Mouse (Mus musculus) urinary bladder, postnatal 14 days (tissue): ENCODE measurements around the gene Lsamp.

Experiments
- DNase-seq: peaks from one replicate; pipeline ENCODE4 v3.0.0; 2021; ENCODE audit warnings: low spot score

Gene Lsamp

DNA sequence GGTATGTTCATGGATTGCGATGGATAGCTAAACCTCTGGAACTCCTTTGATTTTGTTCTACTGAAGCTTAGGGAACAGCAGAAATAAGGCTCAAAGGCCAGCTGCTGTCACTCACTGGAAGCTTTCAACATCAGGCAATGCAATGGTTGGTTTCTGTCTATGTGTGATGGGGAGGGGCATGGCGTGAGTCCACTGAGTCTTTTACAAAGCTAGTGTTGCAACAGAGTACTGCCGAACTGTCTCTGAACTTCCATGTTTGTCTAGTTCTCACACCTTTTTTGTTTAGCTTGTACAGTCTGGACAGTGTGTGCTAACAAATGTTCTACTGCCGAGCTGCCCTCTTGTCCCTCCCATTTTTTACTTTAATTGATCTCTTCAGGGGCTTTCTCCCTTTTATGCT is 1258.7 kb downstream of the Lsamp start:
- no peak for DNase-seq

DNA sequence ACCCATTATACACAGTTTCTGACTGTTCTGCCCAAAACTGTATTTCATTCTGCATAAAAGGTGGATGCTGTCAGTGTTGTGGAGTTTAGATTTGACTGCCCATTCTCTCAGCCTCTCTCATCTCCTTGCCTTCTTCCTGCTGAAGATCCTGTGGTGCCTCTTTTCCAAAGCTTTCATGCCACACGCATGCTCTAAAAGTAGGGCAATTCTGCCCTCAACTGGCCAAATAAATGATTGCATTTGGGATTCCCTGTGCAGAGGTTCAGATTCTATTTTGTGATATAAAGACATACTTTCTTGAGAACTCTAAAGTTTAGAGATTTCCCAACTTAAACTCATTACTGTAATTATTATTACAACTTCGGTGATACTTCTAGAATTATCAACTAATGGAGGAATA is 1260.5 kb downstream of the Lsamp start:
- DNase-seq, result peak; percentile 25

DNA sequence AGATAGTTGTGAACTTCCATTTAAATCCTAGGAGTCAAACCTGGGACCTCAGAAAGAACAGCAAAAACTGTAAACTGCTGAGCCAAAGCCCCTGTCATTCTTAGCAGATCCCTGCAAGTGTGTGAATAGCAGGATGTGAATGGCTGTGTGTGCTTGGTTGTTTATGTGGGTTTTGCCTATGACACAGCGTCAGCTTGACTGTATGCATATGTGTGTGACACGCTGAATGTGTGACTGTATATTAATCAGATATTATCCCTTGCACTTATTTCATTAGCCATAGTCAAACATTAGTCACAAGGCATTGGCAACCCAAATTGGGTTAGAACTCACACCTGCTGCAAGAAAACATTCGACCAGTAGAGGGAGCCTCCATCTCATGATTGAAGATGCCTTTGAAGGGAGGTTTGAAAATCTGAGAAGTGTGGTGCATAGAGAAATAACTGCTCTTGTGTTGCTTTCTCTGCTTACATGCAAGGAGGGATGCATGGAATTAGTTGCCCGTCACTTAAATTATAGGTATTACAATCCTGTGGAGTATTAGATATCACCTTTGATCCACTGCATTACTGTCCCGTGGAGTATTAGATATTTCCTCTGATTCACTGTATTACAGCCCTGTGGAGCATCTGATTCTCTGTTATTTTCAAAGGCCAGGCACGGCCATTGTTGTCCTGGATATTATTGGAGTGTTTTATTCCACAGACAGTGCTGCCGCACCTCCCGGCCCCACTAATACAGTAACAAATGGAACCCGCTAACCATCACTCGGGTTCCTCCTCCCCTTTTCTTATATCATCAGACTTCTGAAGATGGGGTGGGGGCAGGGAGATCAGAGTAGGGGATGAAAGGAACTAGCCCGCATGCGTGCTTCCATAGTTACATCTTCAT is 1274.2 kb downstream of the Lsamp start:
- DNase-seq, result peak; percentile 60

DNA sequence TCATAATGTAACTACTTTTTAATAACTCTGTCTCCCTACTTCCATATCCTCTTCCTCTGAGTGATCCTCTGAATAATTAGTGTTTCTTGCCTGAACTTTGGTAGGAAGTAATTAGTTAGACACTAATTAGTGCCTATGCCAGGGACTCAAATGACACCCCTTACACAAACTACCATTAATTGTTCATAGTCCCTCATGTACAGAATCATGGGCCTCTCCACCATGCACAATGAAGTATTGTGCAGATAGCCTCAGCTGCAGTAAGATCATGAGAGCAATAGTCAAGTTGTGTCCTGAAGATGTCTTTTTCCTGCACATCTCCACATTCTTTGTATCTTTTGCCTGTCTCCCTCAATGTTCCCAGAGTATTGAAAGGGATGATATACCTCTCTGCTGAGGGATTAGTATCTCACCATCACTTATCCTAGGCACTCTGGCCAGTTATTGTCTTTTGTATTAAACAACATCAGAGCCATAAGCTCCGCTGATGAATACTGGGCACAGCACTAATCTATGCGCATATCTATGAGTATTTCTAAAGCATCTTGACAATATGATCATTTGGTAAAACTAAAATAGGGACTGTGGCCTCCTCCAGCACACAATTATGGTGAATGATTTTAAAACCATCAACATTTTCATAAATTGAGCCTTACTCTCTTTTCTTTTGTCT is 1292.0 kb downstream of the Lsamp start:
- no peak for DNase-seq

DNA sequence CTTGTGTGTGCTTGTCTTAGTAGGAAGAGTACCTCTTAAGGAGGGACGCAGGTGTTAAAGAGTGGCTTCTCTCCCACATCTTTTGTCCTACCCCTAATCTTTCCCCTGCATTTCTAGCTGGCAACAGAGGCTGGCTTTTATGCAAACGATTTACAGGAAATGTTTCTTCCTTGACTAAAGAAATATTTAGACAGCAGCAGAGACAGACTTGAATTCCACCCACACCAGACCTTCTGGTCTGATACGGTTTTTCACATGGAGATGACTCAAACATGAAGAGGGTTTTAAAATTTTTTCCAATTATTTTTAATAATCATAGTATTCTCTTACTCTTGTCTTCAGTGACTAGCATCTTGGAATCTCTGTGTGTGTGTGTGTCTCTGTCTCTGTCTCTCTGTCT is 1333.8 kb downstream of the Lsamp start:
- DNase-seq, result no peak

DNA sequence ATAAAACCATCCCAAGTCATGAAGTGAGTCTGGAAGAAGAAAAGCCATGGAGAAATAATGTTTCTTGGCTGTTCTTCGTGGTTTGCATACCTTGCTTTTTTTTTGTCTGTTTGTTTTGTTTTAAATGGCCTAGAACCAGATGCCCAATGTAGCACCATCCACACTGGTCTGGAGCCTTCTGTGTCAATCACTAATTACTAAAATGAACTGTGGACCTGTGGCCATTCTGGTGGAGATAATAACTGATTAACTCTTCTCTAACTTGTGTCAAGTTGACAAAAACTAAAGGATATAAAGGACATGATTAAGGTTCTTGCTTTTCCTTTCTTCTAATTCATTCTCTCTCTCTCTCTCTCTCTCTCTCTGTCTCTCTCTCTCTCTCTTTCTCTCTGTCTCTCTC is 1359.3 kb downstream of the Lsamp start:
- no peak for DNase-seq

DNA sequence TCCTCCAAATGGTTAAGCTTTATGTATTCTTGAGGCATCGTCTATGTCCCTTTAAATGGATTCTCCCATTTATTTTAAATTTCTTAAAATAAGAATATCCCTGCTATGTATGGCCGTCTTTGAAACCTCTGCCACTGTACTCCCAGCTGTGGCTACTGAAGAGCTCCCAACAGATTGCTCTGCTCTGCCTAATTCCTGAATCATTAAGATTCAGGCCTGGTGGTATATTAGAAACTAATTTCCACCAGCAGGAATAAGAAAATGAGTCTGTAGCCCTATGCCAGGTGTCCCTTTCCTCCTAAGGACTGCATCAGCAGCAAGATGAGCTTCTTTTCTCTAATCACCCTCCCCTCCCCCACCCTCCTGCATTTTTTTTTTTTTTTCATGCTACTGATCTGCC is 1381.0 kb downstream of the Lsamp start:
- DNase-seq, result no peak

DNA sequence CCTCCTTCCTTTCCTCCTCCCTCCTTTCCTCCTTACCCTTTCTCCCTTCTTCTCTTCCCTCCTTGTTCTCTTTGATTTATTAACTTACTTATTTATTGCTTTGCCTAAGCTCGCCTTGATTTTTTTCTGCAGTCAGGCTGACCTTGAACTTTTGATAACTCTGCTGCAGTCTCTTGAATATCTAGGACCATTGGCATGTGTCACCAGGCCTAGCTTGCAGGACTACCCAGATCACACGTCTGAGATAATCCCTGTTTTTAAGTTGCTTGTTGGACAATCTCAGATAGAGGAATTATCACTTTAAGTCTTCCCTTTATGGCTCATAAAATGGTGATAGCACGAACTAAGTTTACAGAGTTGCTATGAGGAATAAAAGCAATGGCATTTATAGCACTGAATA is 1399.5 kb downstream of the Lsamp start:
- no peak for DNase-seq

DNA sequence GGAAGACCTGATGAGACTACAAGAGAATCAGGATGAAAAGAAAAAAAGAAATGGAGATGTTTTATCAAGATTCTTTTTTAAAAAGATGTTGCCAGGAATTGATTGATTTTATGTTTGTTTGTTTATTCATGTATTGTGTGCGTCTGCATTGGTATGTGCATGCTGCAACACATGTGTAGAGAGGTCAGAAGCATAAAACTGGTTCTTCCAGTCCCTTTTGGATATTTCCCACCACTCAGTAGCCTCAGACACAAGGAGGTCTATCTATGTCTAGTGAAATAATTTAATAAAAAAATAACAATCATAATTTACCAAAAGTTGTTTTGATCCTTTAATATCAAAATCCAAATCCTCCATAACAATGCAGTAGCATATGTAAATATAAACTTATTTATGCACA is 1400.1 kb downstream of the Lsamp start:
- no peak for DNase-seq

DNA sequence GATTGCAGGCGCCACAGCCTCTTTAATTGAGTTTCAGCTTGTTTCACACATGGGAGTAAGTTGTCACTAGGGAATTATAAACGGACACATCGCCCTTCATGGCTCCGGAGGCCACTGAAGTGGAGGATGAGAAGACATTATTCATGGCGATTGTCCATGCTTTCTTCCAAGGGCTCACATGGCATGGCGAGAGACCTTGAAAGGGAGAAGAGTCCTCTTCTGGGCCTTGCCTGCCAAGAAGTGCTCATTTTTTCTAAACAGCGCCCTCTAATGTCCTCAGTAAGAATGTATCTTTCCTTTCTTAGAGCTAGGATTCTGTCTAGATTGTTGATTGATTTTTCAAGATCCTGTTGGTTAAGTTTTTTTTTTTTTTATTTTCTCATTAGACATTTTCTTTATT is 1424.7 kb downstream of the Lsamp start:
- DNase-seq, result no peak

DNA sequence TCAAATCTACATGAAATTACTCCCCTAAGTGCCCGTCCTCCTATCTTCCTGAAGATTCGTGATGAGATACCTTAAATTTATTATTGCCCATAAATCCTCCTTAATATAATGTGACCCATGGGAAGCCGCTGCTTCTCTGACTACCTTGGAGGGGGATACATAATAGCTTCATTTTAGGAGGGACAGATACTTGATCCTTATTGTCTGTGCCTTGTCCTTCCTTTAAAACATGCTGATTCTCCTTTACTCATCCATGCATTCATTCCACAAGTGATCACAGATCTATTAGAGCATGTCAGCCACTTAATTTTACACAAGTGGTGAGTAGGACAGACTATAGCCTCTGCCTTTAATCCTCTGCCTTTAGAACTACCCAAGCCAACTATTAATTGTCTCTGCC is 1426.5 kb downstream of the Lsamp start:
- no peak for DNase-seq

DNA sequence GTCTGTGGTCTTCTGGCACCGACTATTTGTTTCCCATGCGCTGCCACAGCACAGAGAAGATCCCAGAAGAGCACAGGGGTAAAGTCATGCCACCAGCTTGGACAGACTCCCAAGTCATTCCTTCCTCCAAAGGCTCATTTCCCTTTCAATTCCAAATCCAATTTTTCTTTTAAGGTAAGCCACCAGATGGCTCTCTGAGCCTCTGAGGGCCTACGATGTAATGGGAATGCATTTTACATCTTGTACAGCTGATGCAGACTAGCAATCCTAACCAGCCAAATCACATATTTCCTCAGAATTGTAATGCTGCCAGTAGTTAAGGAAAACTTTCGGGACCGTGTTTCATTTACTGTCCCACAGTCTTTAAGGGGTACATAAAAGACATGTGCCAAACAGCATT is 1433.2 kb downstream of the Lsamp start:
- no peak for DNase-seq

DNA sequence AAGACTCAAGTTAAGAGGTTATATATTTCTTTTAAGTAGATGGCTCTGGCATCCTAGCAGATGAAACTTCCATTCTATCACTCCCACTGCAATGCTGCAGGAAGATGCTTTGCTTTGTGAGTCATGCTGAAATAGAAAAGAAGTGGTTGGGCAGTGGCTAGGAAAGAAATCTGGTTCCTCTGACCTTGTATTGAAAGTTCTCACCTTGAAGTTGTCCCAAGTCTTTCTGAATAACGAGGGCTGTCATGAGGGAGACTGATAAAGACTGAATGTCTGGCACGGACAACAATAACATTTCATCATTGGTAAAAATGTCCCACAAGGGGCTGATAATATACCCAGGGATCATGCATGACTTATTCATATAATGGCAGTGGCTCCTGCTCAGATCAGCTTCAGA is 1483.2 kb downstream of the Lsamp start:
- no peak for DNase-seq

DNA sequence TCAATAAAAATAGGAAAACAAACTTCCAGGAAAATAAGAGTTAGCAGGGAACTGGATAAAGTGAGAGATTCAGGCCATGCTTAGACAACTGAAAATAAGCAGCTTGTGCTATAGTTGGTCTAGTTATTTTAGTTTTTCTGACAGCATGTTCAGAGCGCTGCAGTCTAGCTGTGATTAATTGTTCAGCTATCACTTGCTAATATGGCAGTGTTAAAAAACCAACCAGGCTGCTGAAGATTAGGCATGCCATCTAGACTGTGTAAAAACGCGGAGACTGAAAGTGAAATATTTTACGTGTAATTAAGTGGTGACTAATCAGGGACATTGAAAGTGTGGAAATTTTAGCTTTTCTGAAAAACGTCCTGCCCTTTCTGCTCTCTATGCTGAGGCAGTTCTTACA is 1494.5 kb downstream of the Lsamp start:
- no peak for DNase-seq

DNA sequence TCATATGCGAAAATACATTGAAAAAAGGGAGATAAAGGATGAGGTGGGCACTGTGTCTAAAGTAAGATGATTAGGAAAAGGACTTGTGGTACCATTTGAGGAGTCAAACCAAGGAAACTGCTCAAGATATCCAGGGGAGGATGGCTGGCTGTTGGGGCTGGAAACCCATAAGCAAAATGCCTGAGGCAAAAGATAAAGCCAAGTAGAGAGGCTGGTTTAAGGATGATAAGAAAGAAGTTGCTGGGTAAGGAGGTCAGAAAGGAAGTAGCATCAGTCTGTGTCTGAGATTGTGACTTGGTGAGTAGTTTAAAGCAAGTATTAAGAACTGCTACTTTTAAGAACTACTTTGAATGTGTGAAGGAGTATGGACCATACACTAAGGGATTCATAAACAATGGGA is 1497.7 kb downstream of the Lsamp start:
- DNase-seq, result no peak

DNA sequence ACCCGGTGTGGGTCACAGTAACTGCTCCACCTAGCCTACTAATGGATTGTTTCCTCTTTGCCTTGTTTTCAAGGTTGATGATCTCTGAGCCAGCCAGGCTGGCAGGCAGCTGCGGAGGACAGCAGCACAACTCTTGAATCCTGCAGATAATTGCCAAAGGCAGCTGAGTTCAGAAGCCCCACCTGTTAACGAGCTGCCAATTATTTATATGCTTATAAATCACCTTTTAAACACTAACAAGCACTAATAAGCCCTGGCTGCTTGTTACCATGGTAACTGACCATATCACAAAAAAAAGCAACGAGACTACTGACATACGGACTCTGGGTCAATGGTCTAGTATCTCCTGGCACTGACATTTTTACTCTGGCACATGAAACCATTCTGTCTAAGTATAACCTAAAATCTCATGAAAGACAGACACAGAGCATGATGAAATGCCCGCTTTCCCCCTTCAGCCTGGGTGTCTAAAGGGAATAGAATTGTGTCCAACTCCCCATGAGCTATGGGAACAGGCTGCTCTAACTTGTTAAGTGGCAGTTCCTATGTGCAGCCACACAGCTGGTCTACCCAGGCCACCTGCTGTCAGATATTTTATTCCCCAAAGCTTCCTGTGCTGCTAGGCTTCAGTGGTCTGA is 1526.9 kb downstream of the Lsamp start:
- DNase-seq, result no peak

DNA sequence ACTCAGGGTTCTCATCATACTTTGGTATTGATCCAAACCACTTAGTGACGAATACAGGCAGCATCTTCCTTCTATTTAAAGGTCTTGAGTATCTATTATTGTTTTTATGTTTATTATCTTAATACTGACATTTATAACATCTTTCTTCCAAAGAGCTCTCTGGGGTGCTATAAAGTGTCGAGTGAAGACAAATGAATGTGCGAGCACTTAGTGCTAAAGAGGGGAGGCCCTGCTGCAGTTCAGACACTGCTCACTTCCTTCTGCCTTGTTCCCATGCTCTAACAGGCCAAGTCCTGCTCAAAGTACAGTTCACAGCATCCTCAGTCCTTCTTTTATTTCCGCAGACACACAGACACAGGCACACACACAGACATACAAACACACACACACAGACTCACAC is 1537.4 kb downstream of the Lsamp start:
- DNase-seq, result no peak

DNA sequence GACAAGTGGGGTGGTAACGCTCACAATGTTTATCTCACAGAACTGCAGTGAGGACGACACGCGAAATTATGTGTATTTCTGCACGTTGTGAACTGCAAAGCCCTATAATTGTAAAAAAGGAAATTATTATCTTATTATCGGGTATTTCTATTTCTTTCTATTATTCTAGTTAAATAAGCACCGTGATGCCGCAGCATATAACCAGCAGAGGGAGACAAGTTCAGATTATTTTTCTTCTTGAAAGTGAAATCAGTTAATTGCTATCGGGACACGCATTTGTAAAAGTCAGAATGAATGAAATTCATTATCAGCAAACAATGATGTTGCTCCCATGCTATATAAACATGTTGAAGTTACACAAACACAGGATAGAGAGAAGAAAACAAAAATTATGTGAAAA is 1540.1 kb downstream of the Lsamp start:
- no peak for DNase-seq

DNA sequence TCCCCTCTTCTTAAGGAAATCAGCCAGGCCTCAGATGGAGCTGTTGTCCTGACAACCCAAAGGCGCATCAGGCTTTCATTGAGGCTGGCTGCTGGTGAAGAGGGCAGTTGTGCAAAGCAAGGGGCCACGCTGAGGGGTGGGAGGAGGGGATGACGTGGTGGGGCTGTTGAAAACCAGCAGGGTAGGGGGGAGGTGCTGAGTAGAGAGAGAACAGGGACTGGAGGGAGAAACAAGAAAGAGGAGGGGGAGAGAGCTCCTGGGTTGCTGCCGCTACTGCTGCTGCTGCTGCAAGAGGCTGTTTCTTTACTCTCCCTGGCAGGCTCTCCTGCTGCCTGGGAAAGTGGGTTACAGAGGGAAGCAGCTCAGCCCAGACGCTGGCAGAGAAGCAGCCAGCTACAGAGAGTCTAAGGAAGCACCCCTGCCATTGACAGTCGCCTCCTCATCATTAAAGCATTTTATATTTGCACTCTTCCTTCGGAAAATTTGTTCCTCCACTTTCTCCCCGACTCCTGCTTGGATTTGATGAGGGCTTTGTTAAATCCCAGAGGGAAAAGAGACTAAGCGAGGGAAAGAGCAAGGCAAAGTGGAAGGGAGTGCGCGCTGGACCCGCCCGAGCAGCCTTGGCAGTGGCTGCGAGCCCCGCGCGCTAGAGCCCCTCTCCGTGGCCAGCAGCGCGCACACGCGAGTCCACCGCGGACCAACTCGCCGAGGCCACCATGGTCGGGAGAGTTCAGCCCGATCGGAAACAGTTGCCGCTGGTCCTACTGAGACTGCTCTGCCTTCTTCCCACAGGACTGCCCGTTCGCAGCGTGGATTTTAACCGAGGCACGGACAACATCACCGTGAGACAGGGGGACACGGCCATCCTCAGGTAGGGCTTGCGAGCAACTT is 1548.7 kb downstream of the Lsamp start:
- DNase-seq, result no peak

DNA sequence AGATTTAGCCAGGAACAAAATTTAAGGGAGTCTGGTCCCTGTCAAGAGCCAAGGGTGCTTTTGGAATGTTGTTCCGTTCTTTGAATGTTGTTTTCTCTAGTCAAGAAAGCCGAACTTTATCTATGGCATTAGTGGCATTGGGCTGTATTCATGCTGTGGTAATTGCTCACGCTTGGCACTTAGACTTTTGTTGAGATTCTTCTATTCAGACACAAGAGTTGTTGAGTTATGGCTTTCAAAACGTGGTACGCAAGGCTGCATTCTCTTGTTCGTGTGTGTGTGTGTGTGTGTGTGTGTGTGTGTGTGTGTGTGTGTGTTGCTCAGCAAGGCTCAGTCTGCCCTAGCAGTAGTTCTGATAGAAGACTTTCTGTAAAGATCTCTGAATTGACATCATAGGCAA is 1549.5 kb downstream of the Lsamp start:
- DNase-seq, result no peak

DNA sequence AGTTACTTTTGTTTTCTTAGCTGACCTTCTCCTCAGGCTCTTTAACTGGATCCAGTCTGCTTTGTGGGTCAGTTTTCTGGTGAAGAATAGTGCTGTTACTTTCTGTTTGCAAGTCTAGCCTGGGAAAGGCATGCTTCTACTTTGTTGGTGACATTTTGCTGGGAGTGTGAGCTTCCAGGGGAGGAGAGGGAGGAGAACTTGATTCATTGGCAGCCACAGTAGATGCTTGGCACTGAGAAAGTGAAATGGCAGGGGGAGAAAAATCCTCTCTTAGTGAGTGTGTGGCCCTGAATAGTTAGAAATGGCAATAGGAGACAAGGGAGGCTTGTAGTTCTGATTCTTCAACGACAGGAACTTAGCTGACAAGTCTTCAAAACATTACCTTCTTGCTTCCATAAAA is 1551.6 kb downstream of the Lsamp start:
- no peak for DNase-seq

DNA sequence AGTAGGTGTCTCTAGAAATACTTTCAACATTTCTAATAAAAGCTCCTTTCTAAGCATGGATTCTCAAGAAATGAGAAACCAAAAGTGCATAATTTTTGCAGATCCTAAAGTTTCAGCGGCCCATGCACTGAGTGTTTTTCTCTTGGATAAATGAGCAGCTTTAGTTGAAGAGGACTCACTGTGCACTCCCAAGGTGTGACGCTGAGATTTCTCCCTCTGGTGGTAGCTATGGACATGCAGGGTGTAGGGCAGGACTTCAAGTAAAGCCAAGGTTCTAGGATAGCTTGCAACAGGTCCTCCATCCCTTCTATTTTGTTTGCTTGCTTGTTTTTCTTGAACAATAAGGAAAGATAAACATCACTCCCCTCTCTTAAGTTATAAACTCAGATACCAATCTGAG is 1558.5 kb downstream of the Lsamp start:
- no peak for DNase-seq
